Mouse (Mus musculus): ENCODE results near the gene Mypop.

Mypop gene

GRCm38 (mm10) chr7:19017909-19018308, 26.9 kb downstream of the Mypop start:
- 92% methylated on average over 7 of the region's 7 CpGs for WGBS

- WGBS: 26% methylated on average over 8 of the region's 8 CpGs
Measured at GRCm38 (mm10) chr7:19021048-19021447, 30.0 kb downstream of the Mypop start.

- 58% methylated on average over 18 of the region's 18 CpGs for WGBS
Measured at GRCm38 (mm10) chr7:19022189-19022958, 31.3 kb downstream of the Mypop start.

GRCm38 (mm10) chr7:19023357-19023814, 32.3 kb downstream of the Mypop start, which contains the start of gene Foxa3:
TSS of gene Foxa3 (minus strand) at chr7:19023538.
- 4% methylated on average over 30 of the region's 30 CpGs for WGBS

GRCm38 (mm10) chr7:19024096-19024506, 33.1 kb downstream of the Mypop start, which contains the start of gene Sympk:
TSS of gene Sympk (plus strand) at chr7:19024377.
- WGBS: 2% methylated on average over 49 of the region's 50 CpGs

GRCm38 (mm10) chr7:19024581-19025255, 33.7 kb downstream of the Mypop start:
- 1% methylated on average over 31 of the region's 36 CpGs for WGBS

- WGBS: 57% methylated on average over 6 of the region's 6 CpGs
Measured at GRCm38 (mm10) chr7:19029084-19029653, 38.1 kb downstream of the Mypop start.

GRCm38 (mm10) chr7:19031641-19032040, 40.6 kb downstream of the Mypop start:
- WGBS: 68% methylated on average over 4 of the region's 4 CpGs

GRCm38 (mm10) chr7:19044616-19045015, 53.6 kb downstream of the Mypop start:
- 96% methylated on average over 6 of the region's 6 CpGs for WGBS

- WGBS: 83% methylated on average over 11 of the region's 11 CpGs
Measured at GRCm38 (mm10) chr7:19046286-19047069, 55.4 kb downstream of the Mypop start.

- 84% methylated on average over 14 of the region's 14 CpGs for WGBS
Measured at GRCm38 (mm10) chr7:19048006-19048527, 57.0 kb downstream of the Mypop start.

- WGBS: 92% methylated on average over 5 of the region's 5 CpGs
Measured at GRCm38 (mm10) chr7:19049252-19049651, 58.2 kb downstream of the Mypop start.

GRCm38 (mm10) chr7:19050172-19050571, 59.1 kb downstream of the Mypop start:
- WGBS: 32% methylated on average over 8 of the region's 8 CpGs

GRCm38 (mm10) chr7:19051161-19051560, 60.1 kb downstream of the Mypop start:
- 71% methylated on average over 4 of the region's 4 CpGs for WGBS

All from cerebral cortex, adult 2 months (tissue).